Mouse (Mus musculus) lung, embryonic 15.5 days (tissue): ENCODE measurements at regions not wholly inside any gene's neighbourhood (a gene's known extent, or its start where the extent isn't known, plus 50 kb on each side); places are given as distances from the start of the nearest gene placed in this dataset.

Experiments
- ATAC-seq: fragments of 200-750 bp; cut with Nextera tagmentation; 2 replicates; pipeline ENCODE4 v1.8.0; 2017; ENCODE audit warnings: moderate number of reproducible peaks, borderline replicate concordance; ENCODE audit not compliant: low FRiP score, low TSS enrichment; ENCODE audit errors: extremely low read depth
- H3K27ac ChIP-seq: fragments of 300-500 bp; sonication (generic); 2 replicates; pipeline ENCODE4 v1.5.1; 2015; ENCODE audit warnings: moderate library complexity, mild to moderate bottlenecking, inconsistent platforms
- H3K27me3 ChIP-seq: fragments of 300-500 bp; sonication (generic); 2 replicates; pipeline ENCODE4 v1.6.1; 2015; ENCODE audit warnings: inconsistent platforms
- H3K36me3 ChIP-seq: fragments of 300-500 bp; sonication (generic); 2 replicates; pipeline ENCODE4 v1.6.1; 2015; ENCODE audit warnings: inconsistent platforms
- H3K4me1 ChIP-seq: fragments of 300-500 bp; sonication (generic); 2 replicates; pipeline ENCODE4 v1.6.1; 2015; ENCODE audit warnings: inconsistent platforms
- H3K4me2 ChIP-seq: fragments of 300-500 bp; sonication (generic); 2 replicates; pipeline ENCODE4 v1.6.1; 2015; ENCODE audit warnings: inconsistent platforms, mild to moderate bottlenecking, moderate library complexity
- H3K4me3 ChIP-seq: fragments of 300-500 bp; sonication (generic); 2 replicates; pipeline ENCODE4 v1.5.1; 2015; ENCODE audit warnings: mild to moderate bottlenecking, inconsistent platforms
- H3K9ac ChIP-seq: fragments of 300-500 bp; sonication (generic); 2 replicates; pipeline ENCODE4 v1.6.1; 2015; ENCODE audit warnings: inconsistent platforms
- H3K9me3 ChIP-seq: fragments of 300-500 bp; sonication (generic); 2 replicates; pipeline ENCODE4 v1.6.1; 2016; ENCODE audit warnings: inconsistent platforms
- WGBS: fragments of 180-500 bp; shearing (Covaris S2); methylation state at CpG from one replicate; pipeline ENCODE4 v1.1.7; 2015; 5-methylcytosine and 5-hydroxymethylcytosine counted together

DNA sequence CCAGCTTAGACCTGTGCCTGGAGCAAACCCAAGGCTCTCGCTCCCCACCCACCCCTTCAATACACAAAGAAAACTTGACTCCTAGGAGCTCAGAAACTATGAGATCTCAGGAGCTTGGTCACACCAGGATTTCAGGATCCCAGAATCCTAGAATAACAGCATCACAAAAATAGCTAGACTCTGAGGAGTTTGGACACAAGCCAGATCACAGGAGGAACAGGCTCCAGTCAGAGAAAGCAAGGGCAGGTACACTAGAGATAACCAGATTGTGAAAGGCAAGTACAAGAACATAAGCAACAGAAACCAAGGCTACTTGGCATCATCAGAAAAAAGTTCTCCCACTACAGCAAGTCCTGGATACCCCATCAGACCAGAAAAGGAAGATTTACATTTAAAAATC, 221.5 kb downstream of the Epha7 start:
- Histone ChIP-seq H3K9ac (no peak overlapping the region), H3K27me3 (no peaks in the 10 kb centered on the region), H3K4me3 (no peak overlapping the region), H3K4me2 (no peak overlapping the region), H3K36me3 (no peaks in the 10 kb centered on the region), H3K4me1 (no peaks in the 10 kb centered on the region), H3K9me3 (no peaks in the 10 kb centered on the region), H3K27ac (no peak overlapping the region)
- WGBS, result 82% methylated on average over 1 of the region's 1 CpGs
- no peak for ATAC-seq

GRCm38 (mm10) chr4:29039993-29040392, 227.1 kb downstream of the Epha7 start:
- no peaks in the 10 kb centered on the region for H3K9me3 ChIP-seq
- no peak overlapping the region for H3K4me2 ChIP-seq
- H3K27ac ChIP-seq, result no peak overlapping the region
- H3K4me1 ChIP-seq, result no peaks in the 10 kb centered on the region
- H3K9ac ChIP-seq, result no peak overlapping the region
- no peak for ATAC-seq
- 19% methylated on average over 1 of the region's 1 CpGs for WGBS
- H3K27me3 ChIP-seq, result no peaks in the 10 kb centered on the region
- no peaks in the 10 kb centered on the region for H3K36me3 ChIP-seq
- H3K4me3 ChIP-seq, result no peak overlapping the region

GRCm38 (mm10) chr4:29068678-29069621, 256.0 kb downstream of the Epha7 start:
- Histone ChIP-seq H3K36me3 (no peaks in the 10 kb centered on the region), H3K4me3 (no peak overlapping the region), H3K4me1 (peaks cover 10% of the 10 kb centered on the region), H3K9me3 (no peaks in the 10 kb centered on the region), H3K9ac (no peak overlapping the region), H3K27me3 (no peaks in the 10 kb centered on the region), H3K4me2 (no peak overlapping the region), H3K27ac (peak overlapping the region; percentile 9; the same call in 1 of the 2 replicates)
- no peak for ATAC-seq
- 74% methylated on average over 12 of the region's 12 CpGs for WGBS

- Histone ChIP-seq H3K4me3 (no peak overlapping the region), H3K4me2 (no peak overlapping the region), H3K36me3 (no peaks in the 10 kb centered on the region), H3K27ac (no peak overlapping the region), H3K9me3 (no peaks in the 10 kb centered on the region), H3K9ac (no peak overlapping the region), H3K27me3 (no peaks in the 10 kb centered on the region), H3K4me1 (no peaks in the 10 kb centered on the region)
- ATAC-seq, result no peak
Observed at GRCm38 (mm10) chr4:29074204-29074603, 261.3 kb downstream of the Epha7 start.

GRCm38 (mm10) chr4:29074851-29075250, 261.9 kb downstream of the Epha7 start:
- WGBS, result 31% methylated on average over 3 of the region's 3 CpGs
- no peaks in the 10 kb centered on the region for H3K9me3 ChIP-seq
- no peak overlapping the region for H3K27ac ChIP-seq

GRCm38 (mm10) chr4:29076683-29077082, 263.8 kb downstream of the Epha7 start:
- no peak for ATAC-seq
- Histone ChIP-seq H3K4me1 (no peaks in the 10 kb centered on the region), H3K36me3 (no peaks in the 10 kb centered on the region), H3K9ac (no peak overlapping the region), H3K27ac (no peak overlapping the region), H3K4me2 (no peak overlapping the region), H3K9me3 (no peaks in the 10 kb centered on the region), H3K27me3 (no peaks in the 10 kb centered on the region), H3K4me3 (no peak overlapping the region)
- 70% methylated on average over 3 of the region's 3 CpGs for WGBS

More at GRCm38 (mm10) chr4:29074851-29075250, 261.9 kb downstream of the Epha7 start:
- Histone ChIP-seq H3K27me3 (no peaks in the 10 kb centered on the region), H3K9ac (no peak overlapping the region), H3K4me3 (no peak overlapping the region), H3K36me3 (no peaks in the 10 kb centered on the region), H3K4me2 (no peak overlapping the region), H3K4me1 (no peaks in the 10 kb centered on the region)
- ATAC-seq, result no peak

- no peaks in the 10 kb centered on the region for H3K27me3 ChIP-seq
- 98% methylated on average over 3 of the region's 3 CpGs for WGBS
Observed at GRCm38 (mm10) chr4:29078391-29078790, 265.5 kb downstream of the Epha7 start.

GRCm38 (mm10) chr4:29083545-29084290, 270.8 kb downstream of the Epha7 start:
- Histone ChIP-seq H3K9ac (no peak overlapping the region), H3K36me3 (no peaks in the 10 kb centered on the region), H3K9me3 (no peaks in the 10 kb centered on the region), H3K27ac (no peak overlapping the region), H3K4me1 (no peaks in the 10 kb centered on the region), H3K4me3 (no peak overlapping the region), H3K27me3 (no peaks in the 10 kb centered on the region), H3K4me2 (no peak overlapping the region)
- 72% methylated on average over 5 of the region's 5 CpGs for WGBS
- no peak for ATAC-seq

More at GRCm38 (mm10) chr4:29078391-29078790, 265.5 kb downstream of the Epha7 start:
- H3K4me2 ChIP-seq, result no peak overlapping the region
- H3K4me3 ChIP-seq, result no peak overlapping the region
- no peaks in the 10 kb centered on the region for H3K36me3 ChIP-seq
- no peak for ATAC-seq
- H3K27ac ChIP-seq, result no peak overlapping the region
- H3K9me3 ChIP-seq, result no peaks in the 10 kb centered on the region
- H3K9ac ChIP-seq, result no peak overlapping the region
- no peaks in the 10 kb centered on the region for H3K4me1 ChIP-seq

DNA sequence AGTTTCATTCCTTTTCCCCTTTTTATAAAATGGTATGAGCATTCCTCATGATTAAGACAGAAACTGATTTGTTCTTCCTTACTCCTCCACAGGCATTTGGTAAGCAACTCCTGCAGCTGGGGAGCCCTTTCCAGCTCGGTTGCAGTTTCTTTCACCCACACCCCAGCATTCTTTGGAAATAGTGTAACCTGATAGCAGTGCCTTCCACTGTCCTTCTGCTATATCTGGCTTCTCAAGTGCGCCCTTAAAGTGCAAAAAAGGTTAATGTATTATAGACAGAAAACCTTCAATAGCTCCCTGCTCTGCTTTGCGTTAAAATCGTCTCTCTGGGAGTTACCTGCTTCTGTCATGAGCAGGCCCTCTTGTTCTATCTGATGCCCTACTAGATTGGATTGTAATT, 278.0 kb downstream of the Epha7 start:
- no peak overlapping the region for H3K4me2 ChIP-seq
- peaks cover 20% of the 10 kb centered on the region for H3K4me1 ChIP-seq
- peak overlapping the region; percentile 11 for H3K27ac ChIP-seq
- H3K4me3 ChIP-seq, result no peak overlapping the region
- no peak overlapping the region for H3K9ac ChIP-seq
- H3K36me3 ChIP-seq, result no peaks in the 10 kb centered on the region
- no peaks in the 10 kb centered on the region for H3K9me3 ChIP-seq
- H3K27me3 ChIP-seq, result no peaks in the 10 kb centered on the region
- no peak for ATAC-seq
- WGBS, result 19% methylated on average over 4 of the region's 4 CpGs

DNA sequence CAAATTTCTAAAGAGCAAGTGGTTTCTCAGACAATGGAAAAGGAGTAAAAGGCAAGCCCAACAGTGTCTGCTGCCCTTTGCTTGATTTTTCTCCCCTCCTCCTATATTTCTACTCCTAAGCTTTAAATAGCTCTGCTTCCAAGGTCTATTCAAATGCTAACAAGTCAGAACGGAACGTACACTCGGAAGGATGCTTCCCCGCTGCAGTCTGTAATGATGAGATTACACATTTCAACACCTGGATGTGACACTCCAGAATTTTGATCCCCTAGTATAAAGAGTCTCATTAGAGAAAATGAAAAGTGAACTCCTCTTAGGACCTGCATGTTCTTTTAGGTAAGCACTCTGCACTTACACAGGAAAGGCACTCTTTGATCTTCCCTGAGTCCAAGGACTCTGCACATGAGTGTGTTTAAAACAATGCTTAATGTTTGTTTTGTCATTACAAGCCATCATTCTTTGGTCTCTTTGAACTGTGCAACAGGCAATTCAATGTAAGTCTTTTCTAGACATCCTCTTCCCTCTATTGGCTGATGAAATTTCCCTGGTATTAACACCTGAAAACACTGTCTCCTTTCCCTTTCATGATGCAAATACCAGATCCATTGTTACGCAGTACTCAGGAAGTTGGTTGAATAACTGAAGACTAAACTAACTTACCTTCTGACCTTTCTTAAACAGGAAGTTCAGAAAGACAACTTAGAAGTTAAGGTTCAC, 278.7 kb downstream of the Epha7 start:
- Histone ChIP-seq H3K4me1 (peaks cover 20% of the 10 kb centered on the region), H3K27ac (peak overlapping the region; percentile 11), H3K9me3 (no peaks in the 10 kb centered on the region), H3K4me2 (no peak overlapping the region), H3K4me3 (no peak overlapping the region), H3K9ac (no peak overlapping the region), H3K36me3 (no peaks in the 10 kb centered on the region), H3K27me3 (no peaks in the 10 kb centered on the region)
- WGBS, result 36% methylated on average over 5 of the region's 5 CpGs
- ATAC-seq, result no peak

GRCm38 (mm10) chr4:29102373-29102772, 289.4 kb downstream of the Epha7 start:
- no peaks in the 10 kb centered on the region for H3K9me3 ChIP-seq
- ATAC-seq, result no peak
- WGBS, result 68% methylated on average over 2 of the region's 2 CpGs
- H3K4me3 ChIP-seq, result no peak overlapping the region
- H3K36me3 ChIP-seq, result no peaks in the 10 kb centered on the region
- no peak overlapping the region for H3K4me2 ChIP-seq
- H3K4me1 ChIP-seq, result no peaks in the 10 kb centered on the region
- no peaks in the 10 kb centered on the region for H3K27me3 ChIP-seq
- H3K9ac ChIP-seq, result no peak overlapping the region
- H3K27ac ChIP-seq, result 0 out of 2 replicates have a peak overlapping the region, but pooled peaks have one; percentile 37
